Mouse (Mus musculus): ENCODE measurements around the gene Bco2. TPM values are rescaled to one million over a fixed set of nuclear protein-coding genes. Genes with fewer than 3 reads are reported as not detected.

The Bco2 gene
- polyA plus RNA-seq, 1 experiment, result 0.38 TPM

- DNase-seq, result no peak
Measured at GRCm38 (mm10) chr9:50493777-50494176, 61.2 kb downstream of the Bco2 start.

GRCm38 (mm10) chr9:50491531-50492045 lies 63.4 kb downstream of the Bco2 start:
- Histone ChIP-seq H3K36me3 (ENCODE audit: control insufficient read depth, insufficient read depth, low read length) (no peaks in the 10 kb centered on the region), H3K4me1 (replicated peaks; ENCODE audit: control insufficient read depth, insufficient read depth, low read length) (peaks cover 11% of the 10 kb centered on the region), H3K4me3 (ENCODE audit: control insufficient read depth, insufficient read depth, low read length) (no peak overlapping the region), H3K27me3 (ENCODE audit: control insufficient read depth, insufficient read depth, low read length) (no peaks in the 10 kb centered on the region), H3K27ac (ENCODE audit: control insufficient read depth, insufficient read depth, low read length) (no peak overlapping the region)
- 49% methylated on average over 2 of the region's 2 CpGs for WGBS
- no peak for DNase-seq
- no peak for TF ChIP-seq POLR2A (IDR thresholded peaks at IDR 0.05; ENCODE audit: control insufficient read depth, extremely low read depth, insufficient read depth, low read length, poor library complexity)
- TF ChIP-seq CTCF (IDR thresholded peaks at IDR 0.05; ENCODE audit: borderline replicate concordance, control insufficient read depth, extremely low read depth, insufficient read depth, low read length, poor library complexity), result no peak

More at GRCm38 (mm10) chr9:50493777-50494176, 61.2 kb downstream of the Bco2 start:
- no peaks in the 10 kb centered on the region for H3K36me3 ChIP-seq (ENCODE audit: control insufficient read depth, insufficient read depth, low read length)
- no peaks in the 10 kb centered on the region for H3K27me3 ChIP-seq (ENCODE audit: control insufficient read depth, insufficient read depth, low read length)
- no peak overlapping the region for H3K4me3 ChIP-seq (ENCODE audit: control insufficient read depth, insufficient read depth, low read length)
- H3K27ac ChIP-seq (ENCODE audit: control insufficient read depth, insufficient read depth, low read length), result no peak overlapping the region
- TF ChIP-seq CTCF (IDR thresholded peaks at IDR 0.05; ENCODE audit: borderline replicate concordance, control insufficient read depth, extremely low read depth, insufficient read depth, low read length, poor library complexity) (no peak), POLR2A (IDR thresholded peaks at IDR 0.05; ENCODE audit: control insufficient read depth, extremely low read depth, insufficient read depth, low read length, poor library complexity) (no peak)
- 95% methylated on average over 2 of the region's 2 CpGs for WGBS
- peaks cover 16% of the 10 kb centered on the region for H3K4me1 ChIP-seq (replicated peaks; ENCODE audit: control insufficient read depth, insufficient read depth, low read length)

DNA sequence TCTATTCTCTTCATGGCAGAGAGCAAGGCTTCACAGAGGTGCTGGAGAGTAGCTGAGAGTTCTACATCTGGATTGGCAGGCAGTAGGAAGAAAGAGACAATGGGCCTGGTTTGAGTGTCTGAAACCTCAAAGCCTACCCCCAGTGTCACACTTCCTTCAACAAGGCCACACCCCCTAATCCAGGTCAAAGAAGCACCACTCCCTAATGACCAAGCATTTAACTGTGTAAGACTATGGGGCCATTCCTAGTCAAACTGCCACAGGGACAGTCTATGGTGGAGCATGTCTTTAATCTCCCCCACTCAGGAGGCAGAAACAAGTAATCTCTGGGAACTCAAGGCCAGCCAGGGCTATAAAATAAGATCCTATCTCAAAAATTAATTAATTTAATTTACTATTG lies 64.1 kb downstream of the Bco2 start:
- TF ChIP-seq CTCF (IDR thresholded peaks at IDR 0.05; ENCODE audit: borderline replicate concordance, control insufficient read depth, extremely low read depth, insufficient read depth, low read length, poor library complexity) (no peak), POLR2A (IDR thresholded peaks at IDR 0.05; ENCODE audit: control insufficient read depth, extremely low read depth, insufficient read depth, low read length, poor library complexity) (no peak)
- Histone ChIP-seq H3K27ac (ENCODE audit: control insufficient read depth, insufficient read depth, low read length) (no peak overlapping the region), H3K27me3 (ENCODE audit: control insufficient read depth, insufficient read depth, low read length) (no peaks in the 10 kb centered on the region), H3K4me1 (replicated peaks; ENCODE audit: control insufficient read depth, insufficient read depth, low read length) (peaks cover 5% of the 10 kb centered on the region), H3K4me3 (ENCODE audit: control insufficient read depth, insufficient read depth, low read length) (no peak overlapping the region), H3K36me3 (ENCODE audit: control insufficient read depth, insufficient read depth, low read length) (no peaks in the 10 kb centered on the region)
- DNase-seq, result no peak

DNA sequence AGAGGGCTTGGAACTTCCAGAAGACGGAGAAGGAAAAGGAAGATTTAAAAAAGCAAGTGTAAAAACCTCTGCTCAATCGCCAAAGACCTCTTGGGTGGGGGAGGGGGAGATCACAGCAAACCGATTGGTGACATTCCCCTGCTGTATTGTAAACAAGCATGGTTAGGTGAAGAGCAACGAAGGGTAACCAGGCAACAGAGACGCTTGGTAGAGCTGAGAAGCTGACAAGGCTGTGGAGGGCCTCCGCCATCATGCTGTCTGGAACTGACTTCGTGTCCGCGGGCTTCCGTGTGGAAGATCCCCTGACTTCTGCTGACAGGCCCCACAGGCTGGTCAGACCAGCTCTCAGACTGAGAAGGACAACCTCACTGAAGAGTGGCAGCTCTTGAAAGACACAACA lies 69.5 kb downstream of the Bco2 start:
- H3K4me1 ChIP-seq (replicated peaks; ENCODE audit: control insufficient read depth, insufficient read depth, low read length), result no peaks in the 10 kb centered on the region
- DNase-seq, result no peak
- no peak overlapping the region for H3K27ac ChIP-seq (ENCODE audit: control insufficient read depth, insufficient read depth, low read length)
- no peak overlapping the region for H3K4me3 ChIP-seq (ENCODE audit: control insufficient read depth, insufficient read depth, low read length)
- 80% methylated on average over 10 of the region's 10 CpGs for WGBS
- no peak for TF ChIP-seq POLR2A (IDR thresholded peaks at IDR 0.05; ENCODE audit: control insufficient read depth, extremely low read depth, insufficient read depth, low read length, poor library complexity)
- TF ChIP-seq CTCF (IDR thresholded peaks at IDR 0.05; ENCODE audit: borderline replicate concordance, control insufficient read depth, extremely low read depth, insufficient read depth, low read length, poor library complexity), result no peak
- H3K36me3 ChIP-seq (ENCODE audit: control insufficient read depth, insufficient read depth, low read length), result no peaks in the 10 kb centered on the region
- no peaks in the 10 kb centered on the region for H3K27me3 ChIP-seq (ENCODE audit: control insufficient read depth, insufficient read depth, low read length)

Other genes with a start within 250 kb of the Bco2 start
- 71.6 and 86.8 TPM in 2 replicates for gene Rpl10-ps3, start 210.2 kb downstream of the Bco2 start, polyA plus RNA-seq (2012; rRNA removed)
- 7.5 and 8.0 TPM in 2 replicates for gene Plet1, start 60.7 kb downstream of the Bco2 start, polyA plus RNA-seq (2012; rRNA removed)
- 45.0 and 51.0 TPM in 2 replicates for gene Pts, start 26.5 kb downstream of the Bco2 start, polyA plus RNA-seq (2012; rRNA removed)
- gene Il18, start 354 bp downstream of the Bco2 start, polyA plus RNA-seq (2012; rRNA removed), result 3.2 and 5.0 TPM in 2 replicates
- not detected in 2 replicates for gene Tex12, start 6.1 kb upstream of the Bco2 start, polyA plus RNA-seq (2012; rRNA removed)
- gene Sdhd, start 48.6 kb upstream of the Bco2 start, polyA plus RNA-seq (2012; rRNA removed), result 197 and 210 TPM in 2 replicates
- gene Timm8b, start 48.7 kb upstream of the Bco2 start, polyA plus RNA-seq (2012; rRNA removed), result 126 and 168 TPM in 2 replicates
- 0.69 and 0.85 TPM in 2 replicates for gene Pih1d2, start 62.1 kb upstream of the Bco2 start, polyA plus RNA-seq (2012; rRNA removed)
- gene Nkapd1, start 62.3 kb upstream of the Bco2 start, polyA plus RNA-seq (2012; rRNA removed), result 8.5 and 8.9 TPM in 2 replicates
- gene Dlat, start 104.6 kb upstream of the Bco2 start, polyA plus RNA-seq (2012; rRNA removed), result 23.8 and 24.5 TPM in 2 replicates
- 0.37 and 0.77 TPM in 2 replicates for gene Dixdc1, start 184.3 kb upstream of the Bco2 start, polyA plus RNA-seq (2012; rRNA removed)
- gene 2310030G06Rik, start 191.4 kb upstream of the Bco2 start, polyA plus RNA-seq (2012; rRNA removed), result 1.6 and 3.6 TPM in 2 replicates
- 29.7 and 146 TPM in 2 replicates for gene Cryab, start 196.1 kb upstream of the Bco2 start, polyA plus RNA-seq (2012; rRNA removed)
- gene Hspb2, start 197.2 kb upstream of the Bco2 start, polyA plus RNA-seq (2012; rRNA removed), result 3.8 and 16.7 TPM in 2 replicates
- gene Fdxacb1, start 213.1 kb upstream of the Bco2 start, polyA plus RNA-seq (2012; rRNA removed), result 4.5 and 4.7 TPM in 2 replicates
- 23.2 and 23.4 TPM in 2 replicates for gene Alg9, start 219.8 kb upstream of the Bco2 start, polyA plus RNA-seq (2012; rRNA removed)
- gene 1110032A03Rik, start 220.3 kb upstream of the Bco2 start, polyA plus RNA-seq (2012; rRNA removed), result 20.0 and 22.4 TPM in 2 replicates